Mouse (Mus musculus) myocyte (in vitro differentiated cells): ENCODE measurements around the gene Pim1. TPM values are rescaled to one million over a fixed set of nuclear protein-coding genes. Genes with fewer than 3 reads are reported as not detected.

Experiments used
- H3K27me3 ChIP-seq: one replicate; pipeline ENCODE4 v1.6.1; 2011; ENCODE audit not compliant: control insufficient read depth, insufficient read depth, insufficient read length
- H3K36me3 ChIP-seq: one replicate; pipeline ENCODE4 v1.6.1; 2011; ENCODE audit not compliant: control insufficient read depth, insufficient read depth
- H3K4me2 ChIP-seq: one replicate; pipeline ENCODE4 v1.6.1; 2011; ENCODE audit warnings: low read depth, control low read depth
- H3K4me3 ChIP-seq: one replicate; pipeline ENCODE4 v1.5.1; 2011; ENCODE audit warnings: mild to moderate bottlenecking, control low read depth, moderate library complexity
- H3K79me2 ChIP-seq: one replicate; pipeline ENCODE4 v1.6.1; 2011; ENCODE audit not compliant: control insufficient read depth, insufficient read depth
- H3ac ChIP-seq: one replicate; pipeline ENCODE4 v1.6.1; 2011; ENCODE audit not compliant: control insufficient read depth, insufficient read length
- CEBPB ChIP-seq: IDR thresholded peaks from 2 replicates; pipeline ENCODE4 v1.6.1; 2011; ENCODE audit warnings: mild to moderate bottlenecking, moderate library complexity; ENCODE audit not compliant: poor library complexity, insufficient read depth, severe bottlenecking
- E2F4 ChIP-seq: IDR thresholded peaks from one replicate; pipeline ENCODE4 v1.6.1; 2011; ENCODE audit warnings: mild to moderate bottlenecking, control low read depth, moderate library complexity; ENCODE audit not compliant: insufficient read depth
- MAX ChIP-seq: IDR thresholded peaks from one replicate; pipeline ENCODE4 v1.6.1; 2011; ENCODE audit warnings: low read depth, mild to moderate bottlenecking, control low read depth
- MYOD1 ChIP-seq, 3 experiments: IDR thresholded peaks; one replicate each; pipeline ENCODE4 v1.6.1; 2011; ENCODE audit warnings: control low read depth in 2 of 3, low read depth in 2 of 3, mild to moderate bottlenecking in 2 of 3, moderate library complexity in 1 of 3; ENCODE audit not compliant: insufficient read length in 2 of 3, control insufficient read depth in 1 of 3
- MYOG ChIP-seq, 3 experiments: IDR thresholded peaks; one replicate each; pipeline ENCODE4 v1.6.1; 2011; ENCODE audit warnings: control low read depth in 2 of 3, low read depth in 2 of 3, mild to moderate bottlenecking in 2 of 3; ENCODE audit not compliant: insufficient read length in 2 of 3, control insufficient read depth in 1 of 3, insufficient read depth in 1 of 3
- POLR2A ChIP-seq: IDR thresholded peaks from one replicate; pipeline ENCODE4 v1.6.1; 2011; ENCODE audit warnings: low read depth, mild to moderate bottlenecking, control low read depth, moderate library complexity; ENCODE audit not compliant: insufficient read length
- POLR2AphosphoS2 ChIP-seq: IDR thresholded peaks from one replicate; pipeline ENCODE4 v1.6.1; 2011; ENCODE audit warnings: low read depth, control low read depth; ENCODE audit not compliant: insufficient read length
- REST ChIP-seq: IDR thresholded peaks from one replicate; pipeline ENCODE4 v1.6.1; 2011; ENCODE audit warnings: mild to moderate bottlenecking, control low read depth, moderate library complexity; ENCODE audit not compliant: insufficient read depth, insufficient read length
- SRF ChIP-seq: IDR thresholded peaks from one replicate; pipeline ENCODE4 v1.6.1; 2011; ENCODE audit warnings: low read depth; ENCODE audit not compliant: control insufficient read depth, insufficient read length
- TCF12 ChIP-seq: IDR thresholded peaks from one replicate; pipeline ENCODE4 v1.6.1; 2011; ENCODE audit warnings: mild to moderate bottlenecking, control low read depth; ENCODE audit not compliant: poor library complexity, insufficient read depth, severe bottlenecking
- TCF3 ChIP-seq: IDR thresholded peaks from one replicate; pipeline ENCODE4 v1.6.1; 2011; ENCODE audit warnings: low read depth, control low read depth; ENCODE audit not compliant: insufficient read length
- USF1 ChIP-seq: IDR thresholded peaks from one replicate; pipeline ENCODE4 v1.6.1; 2011; ENCODE audit warnings: low read depth, mild to moderate bottlenecking, control low read depth, moderate library complexity
- polyA plus RNA-seq: library from polyadenylated mRNA; unstranded; fragments of >200 nt; fragmentation: generic; extraction: Trizol; gene quantifications from one replicate; pipeline ENCODE4 v1.2.1, GENCODE M21; 2012; ENCODE audit warnings: missing spikeins

The Pim1 gene
- polyA plus RNA-seq, 1 experiment = 16.3 TPM

DNA sequence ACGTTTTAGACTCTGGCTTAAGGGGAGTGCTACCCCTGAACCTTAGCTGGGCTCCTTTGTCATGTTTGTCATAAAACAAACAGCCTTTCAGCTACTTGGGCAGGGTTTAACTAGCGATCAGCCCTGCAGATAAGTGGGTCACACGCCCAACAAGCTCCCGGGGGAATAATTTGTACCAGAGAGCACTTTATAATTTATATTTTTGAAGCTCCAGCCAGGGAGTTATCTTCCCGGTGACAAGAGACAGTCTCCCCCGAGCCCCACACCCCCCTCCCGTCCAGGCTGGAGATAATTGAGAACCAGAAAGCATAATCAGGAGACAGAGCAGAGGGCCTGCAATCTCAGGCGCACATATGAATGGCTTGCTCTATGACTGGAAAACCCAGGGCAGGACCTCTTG lies 45.5 kb upstream of the Pim1 start:
- Histone ChIP-seq H3K36me3 (no peaks in the 10 kb centered on the region), H3K4me3 (no peak overlapping the region), H3ac (no peak overlapping the region), H3K79me2 (no peaks in the 10 kb centered on the region), H3K27me3 (no peaks in the 10 kb centered on the region), H3K4me2 (no peak overlapping the region)
- TF ChIP-seq CEBPB (no peak), MYOD1 (IDR thresholded peaks at IDR 0.05; ENCODE audit: control insufficient read depth in 1 of 3, insufficient read length in 2 of 3, low read depth in 2 of 3) (no peak), TCF3 (no peak), USF1 (no peak), POLR2A (no peak), TCF12 (no peak), E2F4 (no peak), SRF (no peak), MYOG (IDR thresholded peaks at IDR 0.05; ENCODE audit: control insufficient read depth in 1 of 3, insufficient read depth in 1 of 3, insufficient read length in 2 of 3, low read depth in 2 of 3) (no peak), POLR2AphosphoS2 (no peak), MAX (no peak), REST (no peak)

DNA sequence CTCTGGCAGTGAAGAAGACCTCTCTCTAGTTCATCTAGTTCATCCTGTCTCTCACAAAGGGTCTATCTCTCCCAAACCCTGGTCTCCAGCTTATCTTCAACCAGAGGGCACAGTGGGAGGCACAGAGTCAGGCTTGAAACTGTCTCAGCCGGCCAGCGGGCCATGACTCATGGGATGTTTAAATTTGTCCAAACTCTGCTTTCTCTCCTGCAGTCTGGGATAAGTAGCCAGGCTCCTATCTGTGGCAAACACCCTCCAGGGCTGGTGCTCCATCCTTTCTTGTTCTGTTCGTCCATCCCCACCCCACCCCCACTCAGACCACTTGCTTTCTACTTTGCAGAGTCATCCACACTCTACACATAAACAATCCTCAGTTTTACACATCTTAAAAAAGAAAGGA lies 43.2 kb upstream of the Pim1 start:
- Histone ChIP-seq H3K4me2 (no peak overlapping the region), H3ac (no peak overlapping the region), H3K36me3 (no peaks in the 10 kb centered on the region)

GRCm38 (mm10) chr17:29448055-29448454 lies 42.5 kb upstream of the Pim1 start:
- H3K4me2 ChIP-seq = no peak overlapping the region
- no peaks in the 10 kb centered on the region for H3K36me3 ChIP-seq
- no peaks in the 10 kb centered on the region for H3K27me3 ChIP-seq
- H3K4me3 ChIP-seq = no peak overlapping the region
- no peaks in the 10 kb centered on the region for H3K79me2 ChIP-seq
- no peak for TF ChIP-seq POLR2A
- TF ChIP-seq POLR2AphosphoS2 = no peak
- TF ChIP-seq USF1 = no peak
- TF ChIP-seq CEBPB = no peak
- no peak for TF ChIP-seq TCF12
- TF ChIP-seq MYOD1 (IDR thresholded peaks at IDR 0.05; ENCODE audit: control insufficient read depth in 1 of 3, insufficient read length in 2 of 3, low read depth in 2 of 3) = no peak
- TF ChIP-seq TCF3 = no peak
- no peak for TF ChIP-seq MYOG (IDR thresholded peaks at IDR 0.05; ENCODE audit: control insufficient read depth in 1 of 3, insufficient read depth in 1 of 3, insufficient read length in 2 of 3, low read depth in 2 of 3)
- no peak overlapping the region for H3ac ChIP-seq

More for the DNA sequence above, 43.2 kb upstream of the Pim1 start:
- Histone ChIP-seq H3K27me3 (no peaks in the 10 kb centered on the region), H3K4me3 (no peak overlapping the region), H3K79me2 (no peaks in the 10 kb centered on the region)
- TF ChIP-seq POLR2A (no peak), USF1 (no peak), TCF12 (no peak), MAX (no peak), CEBPB (no peak), REST (no peak), MYOG (IDR thresholded peaks at IDR 0.05; ENCODE audit: control insufficient read depth in 1 of 3, insufficient read depth in 1 of 3, insufficient read length in 2 of 3, low read depth in 2 of 3) (no peak), MYOD1 (IDR thresholded peaks at IDR 0.05; ENCODE audit: control insufficient read depth in 1 of 3, insufficient read length in 2 of 3, low read depth in 2 of 3) (no peak), TCF3 (no peak), E2F4 (no peak)

DNA sequence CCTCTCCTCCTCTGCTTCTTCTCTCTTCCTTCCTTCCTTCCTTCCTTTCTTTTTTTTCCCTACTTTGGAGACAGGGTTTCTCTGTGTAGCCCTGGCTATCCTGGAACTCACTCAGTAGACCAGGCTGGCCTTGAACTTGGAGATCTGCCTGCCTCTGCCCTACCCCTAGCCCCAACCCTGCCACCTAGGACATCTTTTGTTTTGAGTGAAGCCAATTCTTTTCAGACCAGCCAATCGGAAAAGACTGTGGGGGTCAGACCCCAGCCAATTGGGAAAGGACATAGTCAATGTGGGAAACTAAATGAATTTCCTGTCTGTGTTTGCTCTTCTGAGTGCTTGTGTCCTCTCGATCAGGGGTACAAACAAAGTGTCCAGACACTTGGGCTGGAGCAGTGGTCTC lies 42.0 kb upstream of the Pim1 start:
- no peaks in the 10 kb centered on the region for H3K36me3 ChIP-seq
- no peak overlapping the region for H3K4me3 ChIP-seq
- no peaks in the 10 kb centered on the region for H3K27me3 ChIP-seq
- no peak for TF ChIP-seq TCF12
- TF ChIP-seq MAX = no peak
- no peak for TF ChIP-seq SRF
- TF ChIP-seq TCF3 = no peak
- TF ChIP-seq USF1 = no peak
- no peak for TF ChIP-seq REST
- no peak for TF ChIP-seq MYOG (IDR thresholded peaks at IDR 0.05; ENCODE audit: control insufficient read depth in 1 of 3, insufficient read depth in 1 of 3, insufficient read length in 2 of 3, low read depth in 2 of 3)
- no peak for TF ChIP-seq E2F4
- no peak for TF ChIP-seq POLR2A
- TF ChIP-seq POLR2AphosphoS2 = no peak
- no peak for TF ChIP-seq MYOD1 (IDR thresholded peaks at IDR 0.05; ENCODE audit: control insufficient read depth in 1 of 3, insufficient read length in 2 of 3, low read depth in 2 of 3)
- TF ChIP-seq CEBPB = no peak
- H3K79me2 ChIP-seq = no peaks in the 10 kb centered on the region
- H3ac ChIP-seq = no peak overlapping the region
- no peak overlapping the region for H3K4me2 ChIP-seq
